9 mouse cellular contexts compared by ENCODE assay signal in genomic region chr19:42315914-42316313, GRCm38 (mm10).
DNase-seq lines count a peak whose midpoint lies in the region; ATAC-seq and TF ChIP-seq lines count a peak whose summit lies in the region.
"Had no signal": no experiment of that assay in that cellular context is flagged by ENCODE, and none has a peak within 500 bp of the region (broad histone marks: within the 10 kb centered on the region; RNA-seq: fewer than 3 reads in every experiment).

No protein-coding gene starts in this region.

- H3K9ac ChIP-seq in MEL (ENCODE audit: control insufficient read depth, low read depth, low read length, poor library complexity, severe bottlenecking): no peak overlapping the region
- no peak overlapping the region for H3K9ac ChIP-seq in forebrain, embryonic 15.5 days (replicated peaks)

- H3K79me2 ChIP-seq in MEL (ENCODE audit: control insufficient read depth, insufficient read depth, low read length, poor library complexity): no peaks in the 10 kb centered on the region

- no peaks in the 10 kb centered on the region for H3K4me1 ChIP-seq in MEL (ENCODE audit: control insufficient read depth in 1 of 2, insufficient read depth in 2 of 2, low read length in 2 of 2)
- H3K4me1 ChIP-seq in forebrain, embryonic 15.5 days: peaks cover 72% of the 10 kb centered on the region
- peaks cover 53% of the 10 kb centered on the region for H3K4me1 ChIP-seq in hindbrain, embryonic 10.5 days (replicated peaks)

- ATAC-seq in cerebellum, adult (ENCODE audit: insufficient number of reproducible peaks, low FRiP score, low TSS enrichment): peak; percentile 37; the same call in 1 of the 2 replicates
- ATAC-seq in forebrain, embryonic 15.5 days (replicated peaks): peak; percentile 74

- H3K27ac ChIP-seq in MEL (ENCODE audit: control insufficient read depth, low read depth, low read length): no peak overlapping the region
- peak overlapping the region; percentile 86; the same call in 1 of the 2 replicates for H3K27ac ChIP-seq in forebrain, embryonic 15.5 days (replicated peaks)
- H3K27ac ChIP-seq in hindbrain, embryonic 10.5 days: no peak overlapping the region
- H3K27ac ChIP-seq: macrophage had no signal

- no peak overlapping the region for H3K4me3 ChIP-seq in MEL (ENCODE audit: control insufficient read depth in 1 of 2, insufficient read depth in 1 of 2, low read depth in 2 of 2, low read length in 2 of 2)
- no peak overlapping the region for H3K4me3 ChIP-seq in forebrain, embryonic 15.5 days
- H3K4me3 ChIP-seq in hindbrain, embryonic 10.5 days: no peak overlapping the region

- 0% methylated on average over 1 of the region's 1 CpGs for WGBS in forebrain, embryonic 15.5 days
- 5% methylated on average over 1 of the region's 1 CpGs for WGBS in hindbrain, embryonic 10.5 days

- peak; percentile 96 for TF ChIP-seq RAD21 in MEL (IDR thresholded peaks at IDR 0.05; ENCODE audit: low read depth, low read length)

- peak; percentile 71 for DNase-seq in MEL (ENCODE audit: low read depth, low spot score)
- DNase-seq in hindbrain, embryonic 10.5 days (ENCODE audit: low spot score): peak; percentile 88
- peak; percentile 91 for DNase-seq in layer of hippocampus, adult 9-10 months (ENCODE audit: low spot score)
- peak; percentile 50 for DNase-seq in lung, postnatal 25 days (ENCODE audit: low spot score)
- DNase-seq in right cerebral cortex, adult 18-20 months: peak; percentile 87
- peak; percentile 39 for DNase-seq in urinary bladder, postnatal 10 days (ENCODE audit: low spot score)

- no peak overlapping the region for H3K4me2 ChIP-seq in forebrain, embryonic 15.5 days (replicated peaks)

- H3K9me3 ChIP-seq in MEL (replicated peaks; ENCODE audit: insufficient read depth, low read length): no peaks in the 10 kb centered on the region
- H3K9me3 ChIP-seq in forebrain, embryonic 15.5 days: no peaks in the 10 kb centered on the region
- H3K9me3 ChIP-seq in hindbrain, embryonic 10.5 days: no peaks in the 10 kb centered on the region

- peaks cover 0 to 3% of the 10 kb centered on the region in 2 experiments; a peak in 1 of 4 replicates for H3K27me3 ChIP-seq in MEL (ENCODE audit: control insufficient read depth in 1 of 2, insufficient read depth in 2 of 2, low read length in 2 of 2)
- no peaks in the 10 kb centered on the region for H3K27me3 ChIP-seq in forebrain, embryonic 15.5 days
- peaks cover 43% of the 10 kb centered on the region for H3K27me3 ChIP-seq in hindbrain, embryonic 10.5 days (ENCODE audit: insufficient read depth, poor library complexity, severe bottlenecking)

- no peaks in the 10 kb centered on the region for H3K36me3 ChIP-seq in MEL (ENCODE audit: control insufficient read depth in 1 of 2, insufficient read depth in 2 of 2, low read length in 2 of 2)
- no peaks in the 10 kb centered on the region for H3K36me3 ChIP-seq in forebrain, embryonic 15.5 days
- no peaks in the 10 kb centered on the region for H3K36me3 ChIP-seq in hindbrain, embryonic 10.5 days

- TF ChIP-seq EP300 in MEL (IDR thresholded peaks at IDR 0.05; ENCODE audit: low read depth in 1 of 2, low read length in 2 of 2): no peak

- TF ChIP-seq CTCF in MEL (IDR thresholded peaks at IDR 0.05 in 2 of 3, conservative IDR thresholded peaks at IDR 0.05 in 1 of 3; ENCODE audit: control insufficient read depth in 1 of 3, insufficient read depth in 1 of 3, low read depth in 2 of 3, low read length in 3 of 3, poor library complexity in 1 of 3, severe bottlenecking in 1 of 3): peak; percentile 97 to 99 (median 98)

- no peak for TF ChIP-seq POLR2A in MEL (IDR thresholded peaks at IDR 0.05; ENCODE audit: control insufficient read depth in 1 of 2, insufficient read depth in 1 of 2, low read depth in 1 of 2, low read length in 2 of 2, poor library complexity in 1 of 2)

TF ChIP-seq in MEL, 35 proteins besides CTCF, POLR2A, EP300 and RAD21:
- TF ChIP-seq GATA1 (IDR thresholded peaks at IDR 0.05; ENCODE audit: low read depth, low read length): no peak
- TF ChIP-seq MXI1 (IDR thresholded peaks at IDR 0.05; ENCODE audit: low read depth, low read length): no peak
- no peak for TF ChIP-seq USF2 (IDR thresholded peaks at IDR 0.05; ENCODE audit: borderline replicate concordance in 1 of 2, insufficient read depth in 1 of 2, low read depth in 1 of 2, low read length in 2 of 2)
- TF ChIP-seq HCFC1 (IDR thresholded peaks at IDR 0.05; ENCODE audit: low read depth, low read length): no peak
- TF ChIP-seq RCOR1 (IDR thresholded peaks at IDR 0.05; ENCODE audit: low read depth, low read length): no peak
- TF ChIP-seq NELFE (IDR thresholded peaks at IDR 0.05; ENCODE audit: low read depth, low read length): no peak
- TF ChIP-seq ZMIZ1 (IDR thresholded peaks at IDR 0.05; ENCODE audit: low read depth, low read length): no peak
- TF ChIP-seq ETS1 (IDR thresholded peaks at IDR 0.05; ENCODE audit: low read depth, low read length): no peak
- TF ChIP-seq MAZ (IDR thresholded peaks at IDR 0.05; ENCODE audit: low read depth, low read length): 0 out of 2 replicates have a peak, but pooled peaks have one; percentile 48
- TF ChIP-seq ZKSCAN1 (IDR thresholded peaks at IDR 0.05; ENCODE audit: low read depth, low read length): no peak
- TF ChIP-seq MAFK (IDR thresholded peaks at IDR 0.05; ENCODE audit: borderline replicate concordance, low read depth, low read length): no peak
- no peak for TF ChIP-seq CHD1 (IDR thresholded peaks at IDR 0.05; ENCODE audit: low read depth, low read length)
- TF ChIP-seq TAL1 (IDR thresholded peaks at IDR 0.05; ENCODE audit: low read length): no peak
- no peak for TF ChIP-seq GABPA (IDR thresholded peaks at IDR 0.05; ENCODE audit: low read depth, low read length)
- TF ChIP-seq SMC3 (IDR thresholded peaks at IDR 0.05; ENCODE audit: low read depth, low read length): peak; percentile 94
- TF ChIP-seq BHLHE40 (IDR thresholded peaks at IDR 0.05; ENCODE audit: borderline replicate concordance, low read depth, low read length): 0 out of 2 replicates have a peak, but pooled peaks have one; percentile 37
- TF ChIP-seq MYB (IDR thresholded peaks at IDR 0.05; ENCODE audit: low read depth, low read length): no peak
- TF ChIP-seq CHD2 (IDR thresholded peaks at IDR 0.05; ENCODE audit: low read length): no peak
- TF ChIP-seq SIN3A (IDR thresholded peaks at IDR 0.05; ENCODE audit: low read length): peak; percentile 47; the same call in 1 of the 2 replicates
- no peak for TF ChIP-seq TBP (IDR thresholded peaks at IDR 0.05; ENCODE audit: low read depth, low read length)
- no peak for TF ChIP-seq USF1 (IDR thresholded peaks at IDR 0.05; ENCODE audit: low read depth, low read length)
- peak; percentile 79 for TF ChIP-seq ZC3H11A (IDR thresholded peaks at IDR 0.05; ENCODE audit: low read depth, low read length)
- TF ChIP-seq NRF1 (IDR thresholded peaks at IDR 0.05; ENCODE audit: insufficient read depth, low read depth, low read length, poor library complexity, severe bottlenecking): no peak
- 0 out of 2 replicates have a peak, but pooled peaks have one; percentile 18 for TF ChIP-seq MAX (IDR thresholded peaks at IDR 0.05; ENCODE audit: low read length)
- no peak for TF ChIP-seq POLR2AphosphoS5 (IDR thresholded peaks at IDR 0.05; ENCODE audit: borderline replicate concordance, low read depth, low read length)
- no peak for TF ChIP-seq JUND (IDR thresholded peaks at IDR 0.05; ENCODE audit: low read depth, low read length)
- TF ChIP-seq KAT2A (conservative IDR thresholded peaks at IDR 0.05; ENCODE audit: low read depth, low read length): no peak
- TF ChIP-seq ZNF384 (IDR thresholded peaks at IDR 0.05; ENCODE audit: low read depth, low read length): no peak
- TF ChIP-seq MEF2A (IDR thresholded peaks at IDR 0.05; ENCODE audit: extremely low read depth, insufficient replicate concordance, low read depth, low read length, poor library complexity, severe bottlenecking): no peak
- TF ChIP-seq POLR2AphosphoS2 (IDR thresholded peaks at IDR 0.05; ENCODE audit: low read length): no peak
- 0 out of 2 replicates have a peak, but pooled peaks have one; percentile 25 for TF ChIP-seq ELF1 (IDR thresholded peaks at IDR 0.05; ENCODE audit: low read depth, low read length)
- no peak for TF ChIP-seq UBTF (IDR thresholded peaks at IDR 0.05; ENCODE audit: borderline replicate concordance, insufficient read depth, low read depth, low read length)
- TF ChIP-seq TCF12 (IDR thresholded peaks at IDR 0.05; ENCODE audit: low read depth, low read length): no peak

Comparison
In these comparisons a context has a peak if more than half of its experiments do, and no peak if none do; other contexts are left out.
1. DNase-seq: peak in every context shown above with its lines; median percentile 91 in layer of hippocampus, adult 9-10 months; 88 in hindbrain, embryonic 10.5 days; 87 in right cerebral cortex, adult 18-20 months; 71 in MEL; 50 in lung, postnatal 25 days; 39 in urinary bladder, postnatal 10 days.